Mouse (Mus musculus): ENCODE data around the gene Rdh5. TPM values are rescaled to one million over a fixed set of nuclear protein-coding genes. Genes with fewer than 3 reads are reported as not detected.

Rdh5 gene
- total RNA-seq, 2 experiments from 2014 or later: 6.4 to 8.9 TPM

- DNase-seq: no peak
Observed at GRCm38 (mm10) chr10:128929638-128930378, 7.1 kb upstream of the Rdh5 start.

- DNase-seq: no peak
Observed at GRCm38 (mm10) chr10:128928356-128928755, 5.7 kb upstream of the Rdh5 start.

GRCm38 (mm10) chr10:128923935-128924334 lies 1.2 kb upstream of the Rdh5 start, which contains the start of gene Bloc1s1:
Gene Bloc1s1 (minus strand): TSS chr10:128924035.
- DNase-seq: no peak

- DNase-seq: peak; percentile 94 to 96
Observed at GRCm38 (mm10) chr10:128923013-128923691, 464 bp upstream of the Rdh5 start.

- no peak for DNase-seq
Observed at GRCm38 (mm10) chr10:128921883-128922821, 536 bp downstream of the Rdh5 start.

GRCm38 (mm10) chr10:128921251-128921650 lies 1.4 kb downstream of the Rdh5 start:
- DNase-seq: no peak

GRCm38 (mm10) chr10:128920736-128921161 lies 1.9 kb downstream of the Rdh5 start:
- DNase-seq: no peak

GRCm38 (mm10) chr10:128919966-128920365 lies 2.7 kb downstream of the Rdh5 start:
- no peak for DNase-seq

GRCm38 (mm10) chr10:128919203-128919631 lies 3.5 kb downstream of the Rdh5 start:
- no peak for DNase-seq

- no peak for DNase-seq
Observed at GRCm38 (mm10) chr10:128918246-128918645, 4.4 kb downstream of the Rdh5 start.

- no peak for DNase-seq
Observed at GRCm38 (mm10) chr10:128917400-128917799, 5.3 kb downstream of the Rdh5 start.

- DNase-seq: no peak
Observed at GRCm38 (mm10) chr10:128916665-128917064, 6.0 kb downstream of the Rdh5 start.

- no peak for DNase-seq
Observed at GRCm38 (mm10) chr10:128915550-128915949, 7.1 kb downstream of the Rdh5 start.

GRCm38 (mm10) chr10:128913696-128914095 lies 9.0 kb downstream of the Rdh5 start:
- no peak for DNase-seq

- peak; percentile 85 to 86 for DNase-seq
Observed at GRCm38 (mm10) chr10:128913219-128913618, 9.5 kb downstream of the Rdh5 start.

- DNase-seq: no peak
Observed at GRCm38 (mm10) chr10:128912791-128913190, 9.9 kb downstream of the Rdh5 start.

- DNase-seq: no peak
Observed at GRCm38 (mm10) chr10:128912268-128912667, 10.4 kb downstream of the Rdh5 start.

GRCm38 (mm10) chr10:128911430-128911829 lies 11.3 kb downstream of the Rdh5 start:
- no peak for DNase-seq

GRCm38 (mm10) chr10:128910066-128910841 lies 12.4 kb downstream of the Rdh5 start:
- peak; percentile 53 to 67 for DNase-seq

GRCm38 (mm10) chr10:128909567-128910028 lies 13.1 kb downstream of the Rdh5 start:
- peak; percentile 71 to 78 for DNase-seq

- DNase-seq: no peak
Observed at GRCm38 (mm10) chr10:128908778-128909448, 13.8 kb downstream of the Rdh5 start.
